Mouse (Mus musculus) G1E-ER4 (cell line): Measurements from ENCODE around the gene Pik3c2g. TPM values are rescaled to one million over a fixed set of nuclear protein-coding genes. Genes with fewer than 3 reads are reported as not detected.

Source experiments
- GATA1 ChIP-seq: IDR thresholded peaks from one replicate; pipeline ENCODE4 v1.8.0; 2012; ENCODE audit warnings: low read length, inconsistent platforms
- polyA plus RNA-seq: library from polyadenylated mRNA; stranded (reverse); fragments of >175 nt; gene quantifications from 2 replicates; pipeline ENCODE4 v1.2.3, GENCODE M21; 2012

Gene Pik3c2g
- polyA plus RNA-seq, 1 experiment, result not detected

DNA sequence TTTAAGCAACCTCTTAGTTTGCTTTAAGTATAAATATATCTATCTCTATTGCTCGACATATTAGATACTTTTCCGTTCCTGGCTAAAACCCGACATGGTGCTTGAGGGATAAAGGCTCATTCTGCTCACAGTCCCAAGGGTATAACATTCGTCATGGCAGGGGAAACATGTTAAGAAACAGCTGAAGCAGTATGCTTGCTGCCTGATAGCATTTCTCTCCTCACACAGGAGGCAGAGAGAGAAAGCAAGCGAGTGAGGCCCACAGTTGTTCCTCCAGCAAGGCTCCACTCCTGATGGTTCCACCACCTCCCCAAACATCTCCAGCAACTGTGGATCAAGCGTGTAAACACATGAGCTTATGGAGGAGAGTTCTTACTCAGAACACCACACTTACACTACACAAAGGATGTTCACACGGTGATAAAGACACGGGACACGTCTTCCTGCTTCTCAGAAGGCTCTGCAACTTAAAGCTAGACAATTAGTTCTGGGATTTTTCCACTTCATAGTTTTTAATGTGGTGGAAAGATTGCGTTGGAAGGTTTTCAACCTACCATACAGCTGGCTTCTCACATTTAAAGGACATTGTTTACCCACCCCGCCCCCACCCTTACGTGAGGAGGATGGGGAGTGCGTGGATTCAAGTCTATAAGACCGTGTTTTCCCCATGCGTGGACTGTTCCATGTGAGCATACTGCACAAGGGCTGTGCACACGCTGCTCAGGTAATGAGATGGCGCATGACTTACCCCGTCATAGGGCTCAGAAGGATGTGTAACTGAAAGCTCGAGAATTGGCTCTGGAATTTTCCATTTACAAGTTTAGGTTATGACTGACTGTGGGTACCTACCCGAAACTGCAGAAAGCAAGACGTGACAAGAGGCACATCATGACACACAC lies 264.9 kb downstream of the Pik3c2g start:
- no peak for TF ChIP-seq GATA1

GRCm38 (mm10) chr6:139852836-139853235 lies 265.8 kb downstream of the Pik3c2g start:
- no peak for TF ChIP-seq GATA1

DNA sequence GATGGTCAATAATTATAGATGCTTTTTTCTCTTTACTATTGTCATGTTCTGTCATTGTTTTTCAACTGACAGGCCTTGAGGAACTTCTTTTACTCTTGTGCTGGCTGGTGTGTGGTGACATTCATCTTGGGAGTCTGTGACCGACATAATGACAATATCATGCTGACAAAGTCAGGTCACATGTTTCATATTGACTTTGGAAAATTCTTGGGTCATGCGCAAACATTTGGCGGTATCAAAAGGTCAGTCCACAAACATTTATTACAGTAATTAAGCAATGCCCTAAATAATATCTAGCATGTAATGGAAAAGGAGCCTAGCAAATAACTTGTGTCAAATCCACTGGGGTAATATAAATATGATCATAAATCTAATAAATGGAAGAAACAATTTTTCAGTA lies 273.1 kb downstream of the Pik3c2g start:
- no peak for TF ChIP-seq GATA1

DNA sequence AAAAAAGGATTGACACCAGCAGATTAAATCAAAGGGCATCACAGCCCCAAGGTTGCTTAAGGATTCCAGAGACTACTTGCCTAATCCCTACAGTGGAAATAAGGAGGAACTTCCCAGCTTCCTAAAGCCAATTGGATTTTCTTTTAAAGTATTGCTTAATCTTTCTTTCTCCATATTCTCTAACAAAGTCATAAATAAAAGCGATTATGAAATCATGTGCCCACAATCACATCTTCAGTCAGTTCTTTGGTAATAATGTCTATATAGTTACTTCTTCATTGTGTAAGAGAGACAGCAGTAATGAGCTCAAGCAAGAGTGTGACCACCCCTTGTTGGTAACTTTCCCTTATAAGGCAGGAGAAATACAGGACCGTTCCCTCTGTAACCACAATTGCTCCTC lies 274.5 kb downstream of the Pik3c2g start:
- TF ChIP-seq GATA1, result no peak

GRCm38 (mm10) chr6:139865059-139865673 lies 278.1 kb downstream of the Pik3c2g start:
- TF ChIP-seq GATA1, result no peak

DNA sequence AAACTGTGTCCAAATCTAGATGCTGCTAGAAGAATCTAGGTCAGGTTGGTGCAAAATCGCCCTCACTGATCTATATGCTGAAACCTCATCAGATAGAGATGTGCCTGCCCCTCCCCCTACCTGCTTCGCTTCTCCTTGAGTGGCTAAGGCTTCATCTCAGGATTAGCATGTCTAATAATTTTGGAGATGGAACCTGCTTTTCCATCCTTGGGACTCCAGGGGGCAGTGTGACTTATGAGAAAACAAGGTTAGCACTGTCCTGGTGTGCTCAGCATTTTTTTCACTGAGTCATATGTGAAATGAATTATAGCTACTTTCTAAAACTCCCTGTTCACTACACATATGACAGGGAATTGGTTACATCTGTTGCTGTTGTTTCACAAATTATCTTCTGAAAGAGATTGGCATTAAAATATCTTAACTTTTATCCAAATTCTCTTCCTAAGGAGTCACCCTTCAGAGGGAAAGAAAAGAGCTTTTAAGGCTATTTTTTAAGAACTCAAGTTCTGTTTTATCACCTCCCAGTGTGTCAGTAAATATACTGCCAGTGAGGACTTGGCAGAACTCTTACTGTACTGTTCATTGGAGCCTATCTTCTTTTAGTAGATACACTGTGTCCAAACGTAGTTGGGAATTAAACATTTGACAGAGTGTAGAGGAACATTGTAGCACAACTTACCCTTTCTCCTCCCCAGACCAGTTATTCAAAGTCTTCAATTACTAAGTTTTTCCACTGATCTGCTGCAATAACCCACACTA lies 287.6 kb downstream of the Pik3c2g start:
- TF ChIP-seq GATA1, result no peak

GRCm38 (mm10) chr6:139876691-139877090 lies 289.7 kb downstream of the Pik3c2g start:
- no peak for TF ChIP-seq GATA1

DNA sequence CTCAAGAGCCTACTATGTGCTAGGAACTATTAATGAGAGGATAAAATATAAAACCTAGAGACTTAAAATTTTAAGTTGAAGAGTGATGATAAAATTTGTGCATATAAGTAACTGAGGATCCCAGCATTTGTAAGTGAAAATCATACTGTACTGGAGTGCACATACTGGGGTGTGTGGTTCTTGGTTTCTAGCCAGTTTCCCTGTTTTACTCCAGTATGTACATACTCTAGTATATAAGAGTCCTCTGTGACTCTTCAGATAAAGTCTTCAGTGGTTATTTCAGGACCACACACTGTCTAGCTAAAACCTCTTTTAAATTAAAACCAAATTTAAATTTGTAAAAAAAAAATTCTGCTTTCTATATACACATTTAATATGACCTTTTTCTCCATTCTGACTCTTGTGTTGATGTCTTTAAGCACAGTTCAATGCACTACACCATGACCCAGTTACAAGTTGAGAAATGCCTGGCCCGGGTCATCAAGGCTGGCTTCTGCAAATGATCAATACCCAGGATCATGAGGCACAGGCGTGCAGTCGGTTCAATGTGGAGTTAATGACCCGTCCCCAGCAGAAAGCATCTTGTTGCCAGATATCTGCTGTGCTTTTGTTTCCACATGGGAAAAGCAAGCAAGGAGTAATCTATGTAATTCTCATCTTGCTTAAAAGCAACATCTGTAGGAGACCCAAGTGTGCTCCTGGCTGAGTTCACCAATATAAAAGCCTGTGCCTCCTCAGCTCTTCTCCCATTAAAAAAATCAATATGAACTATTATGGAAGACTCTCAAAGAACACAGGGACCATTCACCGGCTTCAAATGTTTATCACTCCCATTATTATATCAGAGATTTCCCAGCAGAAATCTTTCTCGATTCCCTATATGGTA lies 290.7 kb downstream of the Pik3c2g start:
- no peak for TF ChIP-seq GATA1

DNA sequence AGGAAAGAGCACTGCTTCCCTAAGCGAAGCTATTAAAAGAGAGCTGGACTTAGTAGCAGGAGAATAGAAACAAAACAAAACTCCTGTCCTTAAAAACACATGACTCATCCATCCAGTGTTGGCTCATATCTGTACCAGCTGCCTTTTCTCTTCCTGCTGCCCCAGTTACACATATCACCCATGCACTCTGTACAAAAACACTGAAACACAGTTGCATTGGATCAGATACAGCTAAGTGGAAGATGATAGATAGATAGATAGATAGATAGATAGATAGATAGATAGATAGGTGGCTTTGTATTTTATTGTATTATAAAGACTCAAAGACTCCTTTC lies 291.3 kb downstream of the Pik3c2g start:
- no peak for TF ChIP-seq GATA1

GRCm38 (mm10) chr6:139882076-139882475 lies 295.1 kb downstream of the Pik3c2g start:
- no peak for TF ChIP-seq GATA1

DNA sequence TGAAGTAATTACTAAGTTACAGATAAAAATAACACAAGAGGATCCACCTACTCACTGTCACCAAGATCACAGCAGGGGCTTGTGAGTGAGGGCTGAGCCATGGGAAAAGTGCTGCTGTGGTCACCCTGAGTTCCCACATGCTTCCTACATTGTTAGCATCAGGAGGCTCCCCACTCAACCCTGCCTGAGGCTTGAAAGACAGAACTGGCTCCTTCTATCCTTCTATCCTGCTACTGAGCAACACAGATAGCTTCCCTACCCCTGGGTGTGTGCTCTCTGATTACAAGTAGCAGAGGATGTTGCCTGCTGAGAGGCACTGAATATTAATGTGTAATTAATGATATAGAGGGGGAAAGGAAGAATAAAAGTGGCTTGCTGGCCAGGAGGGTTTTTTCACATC lies 300.2 kb downstream of the Pik3c2g start:
- no peak for TF ChIP-seq GATA1

DNA sequence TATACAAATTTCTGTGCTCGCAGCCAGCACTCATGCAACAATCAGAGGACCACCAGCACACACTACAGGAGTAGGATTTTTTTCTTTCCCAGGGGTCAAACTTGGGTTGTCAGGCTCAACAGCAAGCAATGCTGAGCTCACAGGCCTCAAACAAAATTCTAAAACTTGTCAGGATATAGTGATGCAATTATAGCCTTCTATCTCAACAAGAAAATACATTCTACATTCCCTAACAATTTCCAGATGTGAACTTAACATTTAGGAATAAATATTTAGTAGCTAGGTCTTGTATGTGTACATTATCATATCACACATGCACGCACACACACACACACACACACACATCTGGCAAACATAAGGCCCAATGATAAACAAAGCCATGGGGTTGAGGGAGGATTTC lies 308.6 kb downstream of the Pik3c2g start:
- TF ChIP-seq GATA1, result no peak

- TF ChIP-seq GATA1, result no peak
Observed at GRCm38 (mm10) chr6:139899630-139900151, 312.7 kb downstream of the Pik3c2g start.

DNA sequence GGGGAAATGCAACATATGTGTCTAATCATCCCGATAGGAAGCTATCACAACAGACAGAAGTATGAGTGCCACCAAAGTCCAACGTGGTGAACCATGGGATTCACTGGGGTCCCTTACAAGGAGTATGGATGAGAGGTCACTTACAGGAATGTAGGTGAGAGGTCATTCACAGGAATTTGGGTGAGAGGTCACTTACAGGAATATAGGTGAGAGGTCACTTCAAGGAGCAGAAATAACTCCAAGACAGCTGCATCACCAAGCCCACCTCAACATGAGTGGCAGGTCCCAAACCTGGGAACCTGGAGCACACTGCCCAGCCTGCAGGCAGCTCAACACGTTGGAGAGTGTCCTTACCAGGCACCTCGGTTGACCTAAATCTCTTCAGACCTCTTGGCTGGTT lies 314.8 kb downstream of the Pik3c2g start:
- TF ChIP-seq GATA1, result no peak

GRCm38 (mm10) chr6:139907138-139907537 lies 320.1 kb downstream of the Pik3c2g start:
- no peak for TF ChIP-seq GATA1
